Mouse (Mus musculus): ENCODE measurements around the gene Ifnar2.
"Not testable (repeated sequence)": the region's sequence is repeated elsewhere in the genome, so short reads cannot be mapped to it uniquely, and the experiment has no call there.

Gene Ifnar2

GRCm38 (mm10) chr16:91432720-91433328, 60.2 kb downstream of the Ifnar2 start:
- DNase-seq, result no peak

- DNase-seq, result no peak
Measured at GRCm38 (mm10) chr16:91433329-91433933, 60.8 kb downstream of the Ifnar2 start.

- DNase-seq, result no peak
Measured at GRCm38 (mm10) chr16:91434119-91434518, 61.5 kb downstream of the Ifnar2 start.

- no peak for DNase-seq
Measured at GRCm38 (mm10) chr16:91438081-91438480, 65.5 kb downstream of the Ifnar2 start.

- not testable (repeated sequence) for DNase-seq
Measured at GRCm38 (mm10) chr16:91438599-91438998, 66.0 kb downstream of the Ifnar2 start.

GRCm38 (mm10) chr16:91441366-91441765, 68.8 kb downstream of the Ifnar2 start:
- no peak for DNase-seq

GRCm38 (mm10) chr16:91441811-91442240, 69.2 kb downstream of the Ifnar2 start:
- no peak for DNase-seq

GRCm38 (mm10) chr16:91442446-91442845, 69.9 kb downstream of the Ifnar2 start:
- DNase-seq, result no peak

GRCm38 (mm10) chr16:91443211-91443611, 70.6 kb downstream of the Ifnar2 start:
- no peak for DNase-seq

- no peak for DNase-seq
Measured at GRCm38 (mm10) chr16:91444847-91445246, 72.3 kb downstream of the Ifnar2 start.

- DNase-seq, result no peak
Measured at GRCm38 (mm10) chr16:91445566-91445965, 73.0 kb downstream of the Ifnar2 start.

- no peak for DNase-seq
Measured at GRCm38 (mm10) chr16:91446778-91447511, 74.4 kb downstream of the Ifnar2 start.

GRCm38 (mm10) chr16:91447512-91447900, 74.9 kb downstream of the Ifnar2 start:
- DNase-seq, result no peak

GRCm38 (mm10) chr16:91448088-91448487, 75.5 kb downstream of the Ifnar2 start:
- no peak for DNase-seq

GRCm38 (mm10) chr16:91448895-91449294, 76.3 kb downstream of the Ifnar2 start:
- DNase-seq, result no peak

GRCm38 (mm10) chr16:91450137-91451064, 77.8 kb downstream of the Ifnar2 start:
- no peak for DNase-seq

GRCm38 (mm10) chr16:91451949-91452348, 79.4 kb downstream of the Ifnar2 start:
- DNase-seq, result no peak

- no peak for DNase-seq
Measured at GRCm38 (mm10) chr16:91452363-91452896, 79.8 kb downstream of the Ifnar2 start.

All from cerebellum, adult 9-11 months (tissue).